Mouse (Mus musculus) midbrain, embryonic 14.5 days (tissue): ENCODE data around the gene Smcp. TPM values are rescaled to one million over a fixed set of nuclear protein-coding genes. Genes with fewer than 3 reads are reported as not detected.

ENCODE experiments used
- ATAC-seq: fragments of 200-750 bp; cut with Nextera tagmentation; 2 replicates; pipeline ENCODE4 v1.8.0; 2017; ENCODE audit warnings: moderate number of reproducible peaks, moderate library complexity; ENCODE audit not compliant: low FRiP score, low TSS enrichment
- DNase-seq: peaks from one replicate; pipeline ENCODE4 v3.0.0-alpha.2; 2015
- H3K27ac ChIP-seq: fragments of 300-500 bp; sonication (generic); replicated peaks from 2 replicates; pipeline ENCODE4 v1.5.1; 2014; ENCODE audit warnings: mild to moderate bottlenecking, low read depth, low read length, moderate library complexity
- H3K27me3 ChIP-seq: fragments of 300-500 bp; sonication (generic); 2 replicates; pipeline ENCODE4 v1.6.1; 2014; ENCODE audit warnings: low read length, control low read depth, mixed read lengths; ENCODE audit not compliant: control insufficient read depth, insufficient read depth
- H3K36me3 ChIP-seq: fragments of 300-500 bp; sonication (generic); 2 replicates; pipeline ENCODE4 v1.6.1; 2014; ENCODE audit warnings: low read length, control low read depth; ENCODE audit not compliant: control insufficient read depth, insufficient read depth
- H3K4me1 ChIP-seq: fragments of 300-500 bp; sonication (generic); 2 replicates; pipeline ENCODE4 v1.6.1; 2014; ENCODE audit warnings: mild to moderate bottlenecking, antibody characterized with exemption, low read length, control low read depth; ENCODE audit not compliant: control insufficient read depth, insufficient read depth
- H3K4me2 ChIP-seq: fragments of 300-500 bp; sonication (generic); 2 replicates; pipeline ENCODE4 v1.6.1; 2014; ENCODE audit warnings: mild to moderate bottlenecking, low read length, moderate library complexity
- H3K4me3 ChIP-seq: fragments of 300-500 bp; sonication (generic); replicated peaks from 2 replicates; pipeline ENCODE4 v1.5.1; 2014; ENCODE audit warnings: low read depth, low read length
- H3K9ac ChIP-seq: fragments of 300-500 bp; sonication (generic); replicated peaks from 2 replicates; pipeline ENCODE4 v1.6.1; 2014; ENCODE audit warnings: mild to moderate bottlenecking, low read length, moderate library complexity
- H3K9me3 ChIP-seq: fragments of 300-500 bp; sonication (generic); 2 replicates; pipeline ENCODE4 v1.6.1; 2016; ENCODE audit warnings: low read length, control low read depth, mixed read lengths; ENCODE audit not compliant: control insufficient read depth
- WGBS: fragments of 180-500 bp; shearing (Covaris S2); extraction: QIAGEN DNeasy Blood & Tissue Kit; methylation state at CpG from one replicate; pipeline ENCODE4 v1.1.7; 2014; 5-methylcytosine and 5-hydroxymethylcytosine counted together
- polyA plus RNA-seq: library from polyadenylated mRNA; unstranded; fragments of >200 nt; fragmentation: Nextera tagmentation; extraction: Ambion mirVana; gene quantifications from 2 replicates; pipeline ENCODE4 v1.2.1, GENCODE M21; 2014

Gene Smcp
- not detected in 2 replicates for polyA plus RNA-seq

GRCm38 (mm10) chr3:92588858-92589257 is at the start of gene Smcp:
Gene Smcp, minus strand, starts transcription at chr3:92588997.
- DNase-seq (no peak), ATAC-seq (no peak)
- H3K9ac ChIP-seq = no peak within 1 kb of the TSS
- H3K9me3 ChIP-seq = no peaks in the 10 kb centered on the region
- H3K27ac ChIP-seq = no peak within 1 kb of the TSS
- no peak within 1 kb of the TSS for H3K4me3 ChIP-seq
- no peaks in the 10 kb centered on the region for H3K4me1 ChIP-seq
- no peaks in the 10 kb centered on the region for H3K36me3 ChIP-seq
- 85% methylated on average over 1 of the region's 1 CpGs for WGBS
- no peak within 1 kb of the TSS for H3K4me2 ChIP-seq
- no peaks in the 10 kb centered on the region for H3K27me3 ChIP-seq

GRCm38 (mm10) chr3:92638653-92638991 is 49.8 kb upstream of the Smcp start:
- DNase-seq = peak; percentile 3
- no peak; the same call in 1 of the 2 replicates for ATAC-seq
- H3K4me1 ChIP-seq = no peaks in the 10 kb centered on the region
- H3K4me3 ChIP-seq = no peak overlapping the region
- H3K27me3 ChIP-seq = no peaks in the 10 kb centered on the region
- H3K9me3 ChIP-seq = no peaks in the 10 kb centered on the region
- WGBS = 76% methylated on average over 3 of the region's 3 CpGs
- H3K27ac ChIP-seq = no peak overlapping the region
- H3K4me2 ChIP-seq = no peak overlapping the region
- H3K36me3 ChIP-seq = no peaks in the 10 kb centered on the region
- no peak overlapping the region for H3K9ac ChIP-seq

- no peaks in the 10 kb centered on the region for H3K4me1 ChIP-seq
- peak; percentile 62 for DNase-seq
- 29% methylated on average over 1 of the region's 1 CpGs for WGBS
Measured at GRCm38 (mm10) chr3:92637745-92638652, 49.2 kb upstream of the Smcp start.

GRCm38 (mm10) chr3:92621560-92621959 is 32.8 kb upstream of the Smcp start, which contains the start of gene Lce6a:
Gene Lce6a, minus strand, starts transcription at chr3:92621660.
- no peak within 1 kb of the TSS for H3K9ac ChIP-seq
- WGBS = 82% methylated on average over 2 of the region's 2 CpGs
- no peak within 1 kb of the TSS for H3K4me2 ChIP-seq
- no peak within 1 kb of the TSS for H3K27ac ChIP-seq
- H3K27me3 ChIP-seq = no peaks in the 10 kb centered on the region
- no peaks in the 10 kb centered on the region for H3K4me1 ChIP-seq
- DNase-seq (no peak), ATAC-seq (no peak)
- H3K36me3 ChIP-seq = no peaks in the 10 kb centered on the region
- no peak within 1 kb of the TSS for H3K4me3 ChIP-seq
- H3K9me3 ChIP-seq = no peaks in the 10 kb centered on the region

More at GRCm38 (mm10) chr3:92637745-92638652, 49.2 kb upstream of the Smcp start:
- H3K27ac ChIP-seq = no peak overlapping the region
- H3K9me3 ChIP-seq = no peaks in the 10 kb centered on the region
- H3K27me3 ChIP-seq = no peaks in the 10 kb centered on the region
- peak; percentile 46; the same call in 1 of the 2 replicates for ATAC-seq
- no peak overlapping the region for H3K4me2 ChIP-seq
- H3K4me3 ChIP-seq = no peak overlapping the region
- H3K9ac ChIP-seq = no peak overlapping the region
- no peaks in the 10 kb centered on the region for H3K36me3 ChIP-seq

- H3K27me3 ChIP-seq = no peaks in the 10 kb centered on the region
- H3K4me1 ChIP-seq = no peaks in the 10 kb centered on the region
- no peak overlapping the region for H3K27ac ChIP-seq
- H3K9me3 ChIP-seq = no peaks in the 10 kb centered on the region
- no peak overlapping the region for H3K9ac ChIP-seq
- H3K36me3 ChIP-seq = no peaks in the 10 kb centered on the region
- ATAC-seq (no peak), DNase-seq (no peak)
- no peak overlapping the region for H3K4me3 ChIP-seq
- 71% methylated on average over 1 of the region's 1 CpGs for WGBS
- H3K4me2 ChIP-seq = no peak overlapping the region
Measured at GRCm38 (mm10) chr3:92609804-92610203, 21.0 kb upstream of the Smcp start.

GRCm38 (mm10) chr3:92607392-92607791 is 18.6 kb upstream of the Smcp start, which contains the start of gene 2210017I01Rik:
Gene 2210017I01Rik, minus strand, starts transcription at chr3:92607492.
- Histone ChIP-seq H3K27ac (no peak within 1 kb of the TSS), H3K4me1 (no peaks in the 10 kb centered on the region), H3K27me3 (no peaks in the 10 kb centered on the region), H3K9me3 (no peaks in the 10 kb centered on the region), H3K4me3 (no peak within 1 kb of the TSS), H3K36me3 (no peaks in the 10 kb centered on the region), H3K4me2 (no peak within 1 kb of the TSS), H3K9ac (no peak within 1 kb of the TSS)
- no peak for ATAC-seq
- DNase-seq = no peak

GRCm38 (mm10) chr3:92602169-92602568 is 13.4 kb upstream of the Smcp start:
- no peaks in the 10 kb centered on the region for H3K4me1 ChIP-seq
- H3K4me3 ChIP-seq = no peak overlapping the region
- H3K9ac ChIP-seq = no peak overlapping the region
- no peak overlapping the region for H3K27ac ChIP-seq
- H3K27me3 ChIP-seq = no peaks in the 10 kb centered on the region
- DNase-seq (peak; percentile 64), ATAC-seq (no peak)
- H3K36me3 ChIP-seq = no peaks in the 10 kb centered on the region
- WGBS = 58% methylated on average over 1 of the region's 1 CpGs
- peaks cover 3% of the 10 kb centered on the region; the same call in 1 of the 2 replicates for H3K9me3 ChIP-seq
- H3K4me2 ChIP-seq = no peak overlapping the region

- Histone ChIP-seq H3K4me1 (no peaks in the 10 kb centered on the region), H3K9ac (no peak overlapping the region), H3K4me2 (no peak overlapping the region), H3K27ac (no peak overlapping the region), H3K27me3 (no peaks in the 10 kb centered on the region), H3K9me3 (peaks cover 3% of the 10 kb centered on the region; the same call in 1 of the 2 replicates), H3K36me3 (no peaks in the 10 kb centered on the region), H3K4me3 (no peak overlapping the region)
- DNase-seq = no peak
- WGBS = 59% methylated on average over 1 of the region's 1 CpGs
- ATAC-seq = no peak
Measured at GRCm38 (mm10) chr3:92600456-92600855, 11.7 kb upstream of the Smcp start.

GRCm38 (mm10) chr3:92599973-92600372 is 11.2 kb upstream of the Smcp start:
- no peak overlapping the region for H3K4me3 ChIP-seq
- no peak for DNase-seq
- no peak overlapping the region for H3K4me2 ChIP-seq
- H3K4me1 ChIP-seq = no peaks in the 10 kb centered on the region
- no peak overlapping the region for H3K27ac ChIP-seq
- no peak for ATAC-seq
- H3K9ac ChIP-seq = no peak overlapping the region
- no peaks in the 10 kb centered on the region for H3K27me3 ChIP-seq
- peaks cover 3% of the 10 kb centered on the region; the same call in 1 of the 2 replicates for H3K9me3 ChIP-seq
- no peaks in the 10 kb centered on the region for H3K36me3 ChIP-seq
